Mouse (Mus musculus) megakaryocyte, embryonic 14.5 days (primary cell): Measurements from ENCODE around the gene Rpn1. TPM values are rescaled to one million over a fixed set of nuclear protein-coding genes. Genes with fewer than 3 reads are reported as not detected.
A peak's percentile ranks its signal among the peaks of the same experiment; 100 is the strongest.

Source experiments
- H3K27me3 ChIP-seq: replicated peaks from 2 replicates; pipeline ENCODE3; 2012; ENCODE audit warnings: inconsistent platforms
- H3K36me3 ChIP-seq: replicated peaks from 2 replicates; pipeline ENCODE3; 2012; ENCODE audit warnings: low read length, inconsistent platforms, mixed read lengths
- H3K4me1 ChIP-seq: 2 replicates; pipeline ENCODE4 v1.6.1; 2012; ENCODE audit warnings: inconsistent platforms
- H3K4me3 ChIP-seq: replicated peaks from 2 replicates; pipeline ENCODE3; 2012; ENCODE audit warnings: moderate library complexity, mild to moderate bottlenecking, inconsistent platforms
- H3K9me3 ChIP-seq: 2 replicates; pipeline ENCODE4 v1.6.1; 2012; ENCODE audit warnings: inconsistent platforms
- FLI1 ChIP-seq: IDR thresholded peaks from 2 replicates; pipeline ENCODE4 v1.6.1; 2012; ENCODE audit warnings: low read length, inconsistent platforms, mixed read lengths
- GATA1 ChIP-seq: IDR thresholded peaks from 3 replicates; pipeline ENCODE4 v1.6.1; 2012; ENCODE audit warnings: mixed read lengths, low read length, inconsistent platforms, borderline replicate concordance
- polyA plus RNA-seq: library from polyadenylated mRNA; stranded (reverse); fragments of >175 nt; gene quantifications from 2 replicates; pipeline ENCODE4 v1.2.3, GENCODE M21; 2012; ENCODE audit warnings: low replicate concordance; ENCODE audit not compliant: insufficient read depth

Rpn1 gene
- polyA plus RNA-seq, 1 experiment: 59.1 TPM

GRCm38 (mm10) chr6:88064072-88064642, 20.1 kb upstream of the Rpn1 start:
- TF ChIP-seq GATA1 (no peak), FLI1 (no peak)
- Histone ChIP-seq H3K27me3 (peaks cover 47% of the 10 kb centered on the region), H3K36me3 (no peaks in the 10 kb centered on the region), H3K9me3 (peaks cover 3% of the 10 kb centered on the region; the same call in 1 of the 2 replicates), H3K4me1 (peaks cover 37% of the 10 kb centered on the region), H3K4me3 (no peak overlapping the region)

- H3K36me3 ChIP-seq: no peaks in the 10 kb centered on the region
- no peak for TF ChIP-seq GATA1
- no peak for TF ChIP-seq FLI1
- H3K27me3 ChIP-seq: peaks cover 53% of the 10 kb centered on the region
- H3K9me3 ChIP-seq: peaks cover 3% of the 10 kb centered on the region; the same call in 1 of the 2 replicates
- H3K4me3 ChIP-seq: no peak overlapping the region
- H3K4me1 ChIP-seq: peaks cover 40% of the 10 kb centered on the region
Observed at GRCm38 (mm10) chr6:88065116-88065515, 19.2 kb upstream of the Rpn1 start.

- Histone ChIP-seq H3K27me3 (peaks cover 47% of the 10 kb centered on the region), H3K36me3 (no peaks in the 10 kb centered on the region), H3K4me3 (no peak overlapping the region), H3K4me1 (peaks cover 35% of the 10 kb centered on the region), H3K9me3 (peaks cover 3% of the 10 kb centered on the region; the same call in 1 of the 2 replicates)
- TF ChIP-seq GATA1 (no peak), FLI1 (no peak)
Observed at GRCm38 (mm10) chr6:88065968-88066367, 18.3 kb upstream of the Rpn1 start.

GRCm38 (mm10) chr6:88067722-88068121, 16.6 kb upstream of the Rpn1 start:
- H3K36me3 ChIP-seq: no peaks in the 10 kb centered on the region
- no peaks in the 10 kb centered on the region for H3K9me3 ChIP-seq
- no peak overlapping the region for H3K4me3 ChIP-seq
- peaks cover 43% of the 10 kb centered on the region for H3K27me3 ChIP-seq
- H3K4me1 ChIP-seq: peaks cover 35% of the 10 kb centered on the region
- TF ChIP-seq FLI1: no peak
- no peak for TF ChIP-seq GATA1

- Histone ChIP-seq H3K27me3 (peaks cover 42% of the 10 kb centered on the region), H3K36me3 (no peaks in the 10 kb centered on the region), H3K4me3 (no peak overlapping the region), H3K9me3 (no peaks in the 10 kb centered on the region), H3K4me1 (peaks cover 35% of the 10 kb centered on the region)
- TF ChIP-seq FLI1 (no peak), GATA1 (no peak)
Observed at GRCm38 (mm10) chr6:88068739-88069138, 15.5 kb upstream of the Rpn1 start.

- TF ChIP-seq GATA1 (no peak), FLI1 (no peak)
- Histone ChIP-seq H3K36me3 (no peaks in the 10 kb centered on the region), H3K4me1 (peaks cover 28% of the 10 kb centered on the region), H3K4me3 (no peak overlapping the region), H3K9me3 (no peaks in the 10 kb centered on the region), H3K27me3 (peaks cover 35% of the 10 kb centered on the region)
Observed at GRCm38 (mm10) chr6:88070468-88070867, 13.8 kb upstream of the Rpn1 start.

- Histone ChIP-seq H3K36me3 (no peaks in the 10 kb centered on the region), H3K9me3 (no peaks in the 10 kb centered on the region), H3K27me3 (peaks cover 32% of the 10 kb centered on the region), H3K4me1 (peaks cover 23% of the 10 kb centered on the region), H3K4me3 (no peak overlapping the region)
- no peak for TF ChIP-seq FLI1
- TF ChIP-seq GATA1: no peak
Observed at GRCm38 (mm10) chr6:88071216-88071615, 13.1 kb upstream of the Rpn1 start.

GRCm38 (mm10) chr6:88074752-88075554, 9.3 kb upstream of the Rpn1 start:
- Histone ChIP-seq H3K4me1 (peaks cover 22% of the 10 kb centered on the region), H3K36me3 (no peaks in the 10 kb centered on the region), H3K4me3 (peak overlapping the region; percentile 93), H3K9me3 (no peaks in the 10 kb centered on the region), H3K27me3 (peaks cover 14% of the 10 kb centered on the region)
- TF ChIP-seq FLI1: peak; percentile 76; the same call in 1 of the 2 replicates
- TF ChIP-seq GATA1: no peak

GRCm38 (mm10) chr6:88075960-88076517, 8.2 kb upstream of the Rpn1 start:
- no peak overlapping the region for H3K4me3 ChIP-seq
- H3K4me1 ChIP-seq: peaks cover 22% of the 10 kb centered on the region
- H3K9me3 ChIP-seq: no peaks in the 10 kb centered on the region
- no peaks in the 10 kb centered on the region for H3K36me3 ChIP-seq
- H3K27me3 ChIP-seq: peaks cover 12% of the 10 kb centered on the region
- TF ChIP-seq GATA1 (no peak), FLI1 (no peak)

DNA sequence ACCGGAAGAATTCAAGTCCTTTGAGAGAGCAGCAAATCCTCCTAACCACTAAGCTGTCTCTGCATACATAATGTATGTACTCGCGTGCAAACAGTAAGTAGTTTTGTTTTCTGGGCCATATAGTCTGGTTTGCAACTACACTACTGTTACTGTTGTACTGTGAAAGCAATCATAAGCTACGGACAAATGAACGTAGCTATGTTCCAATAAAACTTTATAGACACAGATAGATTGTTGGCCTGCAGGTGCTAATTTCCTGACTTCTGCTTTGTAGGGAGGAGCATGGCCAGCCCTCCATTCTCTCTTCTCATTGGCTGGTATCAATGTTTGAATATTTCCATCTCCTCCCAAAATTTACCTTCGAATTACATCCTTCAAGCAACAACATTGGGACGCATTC, 1.2 kb upstream of the Rpn1 start:
- no peak for TF ChIP-seq FLI1
- TF ChIP-seq GATA1: no peak
- H3K36me3 ChIP-seq: peaks cover 13% of the 10 kb centered on the region
- no peak overlapping the region for H3K4me3 ChIP-seq
- H3K27me3 ChIP-seq: no peaks in the 10 kb centered on the region
- H3K9me3 ChIP-seq: no peaks in the 10 kb centered on the region
- peaks cover 46% of the 10 kb centered on the region for H3K4me1 ChIP-seq
